Mouse (Mus musculus) telencephalon, adult 2 months (tissue): ENCODE measurements around the gene Ctsll3.

Experiments
- DNase-seq: peaks from one replicate; pipeline ENCODE4 v3.0.0-alpha.2; 2011; ENCODE audit warnings: low read depth, low spot score

Ctsll3 gene

GRCm38 (mm10) chr13:60802749-60803148 lies at the start of gene Ctsll3:
TSS of gene Ctsll3 (minus strand) at chr13:60802849.
- no peak for DNase-seq

- DNase-seq, result no peak
Measured at GRCm38 (mm10) chr13:60848241-60849120, 45.8 kb upstream of the Ctsll3 start.

DNA sequence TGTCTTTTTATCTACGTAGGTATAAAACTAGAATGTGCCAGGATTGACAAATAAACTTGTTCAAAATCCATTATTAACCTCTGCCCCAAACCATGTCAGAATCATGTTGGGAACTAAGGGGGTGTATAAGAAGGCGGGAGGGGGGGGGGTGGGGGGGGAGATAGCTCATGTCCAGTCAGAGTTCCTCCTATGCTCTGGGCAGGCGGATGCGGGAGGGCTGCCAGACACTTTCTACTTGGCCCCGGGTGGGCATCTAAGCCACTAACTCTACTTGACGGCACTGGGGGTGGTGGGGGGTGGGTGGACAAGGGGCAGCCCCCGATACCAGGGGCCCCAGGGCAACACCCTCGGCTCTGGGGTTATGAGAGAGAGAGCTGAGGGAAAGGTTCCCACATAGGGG lies 40.5 kb upstream of the Ctsll3 start:
- no peak for DNase-seq

GRCm38 (mm10) chr13:60842703-60843102 lies 40.1 kb upstream of the Ctsll3 start:
- no peak for DNase-seq

GRCm38 (mm10) chr13:60839353-60839902 lies 36.8 kb upstream of the Ctsll3 start:
- DNase-seq, result no peak

- DNase-seq, result no peak
Measured at GRCm38 (mm10) chr13:60826052-60826451, 23.4 kb upstream of the Ctsll3 start.

DNA sequence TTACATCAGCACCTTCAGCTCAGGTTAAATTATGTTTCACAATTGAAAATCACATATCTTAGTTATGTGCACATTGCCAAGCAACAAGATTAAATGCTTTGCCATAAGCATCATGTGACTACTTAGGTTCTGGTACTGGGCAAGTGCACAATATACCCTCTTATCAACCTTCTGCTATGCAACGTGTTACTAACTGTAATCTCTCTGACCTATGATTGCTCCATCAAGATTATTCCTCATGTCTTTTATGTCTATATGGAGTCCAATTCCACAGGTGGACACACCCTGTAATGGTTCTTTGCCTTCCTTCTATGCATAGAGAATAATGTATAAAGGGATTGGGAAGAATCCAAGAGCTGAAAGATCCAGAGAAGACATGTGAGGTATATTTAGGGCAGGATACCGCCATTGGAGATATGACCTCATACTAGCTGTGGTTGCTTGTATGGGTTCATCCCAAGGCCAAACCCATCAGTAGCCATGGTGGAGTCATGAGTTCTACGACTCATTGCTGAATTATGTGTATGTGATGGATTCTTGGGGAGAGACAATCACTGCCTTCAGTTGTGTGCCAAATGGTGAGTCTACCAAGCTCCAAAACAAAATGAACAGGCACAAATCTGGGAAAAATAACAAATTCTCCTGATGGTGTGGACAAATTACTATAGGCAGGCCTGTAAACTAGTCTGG lies 18.0 kb upstream of the Ctsll3 start:
- no peak for DNase-seq

- DNase-seq, result no peak
Measured at GRCm38 (mm10) chr13:60819469-60819868, 16.8 kb upstream of the Ctsll3 start.

- no peak for DNase-seq
Measured at GRCm38 (mm10) chr13:60813722-60814121, 11.1 kb upstream of the Ctsll3 start.

DNA sequence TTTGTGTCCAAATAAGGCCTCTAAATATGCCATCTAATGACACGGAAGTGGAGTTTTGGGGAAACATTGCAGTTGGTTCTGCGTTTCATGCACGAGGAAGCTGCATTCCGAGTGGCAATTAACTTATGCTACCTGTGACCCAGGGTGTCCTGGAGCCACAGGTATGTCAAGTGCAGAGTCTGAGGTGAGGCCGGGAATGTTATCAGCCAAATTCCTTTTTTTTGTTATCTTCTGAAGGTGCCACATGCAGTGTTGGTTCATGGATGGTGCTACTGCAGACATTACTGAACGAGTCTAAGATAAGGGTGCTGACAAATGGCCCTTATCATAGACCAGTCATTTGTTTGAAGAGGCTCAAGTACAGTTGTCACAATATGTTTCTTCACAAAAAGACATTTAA lies 10.1 kb upstream of the Ctsll3 start:
- no peak for DNase-seq

DNA sequence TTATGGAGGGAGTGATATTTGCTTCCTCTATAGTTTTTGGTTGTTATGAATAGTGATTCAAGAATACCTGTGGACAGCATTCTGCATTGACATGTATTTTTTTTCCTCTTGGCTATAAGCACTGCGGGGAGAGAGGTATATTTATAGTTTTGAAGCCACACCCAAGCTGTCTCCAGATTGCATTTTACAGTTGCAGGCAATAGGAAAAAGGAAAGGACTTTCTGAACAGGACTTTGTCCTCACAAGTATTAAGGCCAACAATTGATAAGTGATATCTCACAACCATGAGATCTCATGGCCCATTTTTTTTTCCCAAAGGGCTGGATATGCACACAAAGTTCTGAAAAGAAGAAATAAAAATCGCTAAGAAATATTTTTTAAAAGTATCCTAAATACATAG lies 7.0 kb upstream of the Ctsll3 start:
- DNase-seq, result no peak

- DNase-seq, result no peak
Measured at GRCm38 (mm10) chr13:60789466-60789865, 13.2 kb downstream of the Ctsll3 start.

GRCm38 (mm10) chr13:60786264-60786663 lies 16.4 kb downstream of the Ctsll3 start, which contains the start of gene BC051665:
TSS of gene BC051665 (minus strand) at chr13:60786364.
- DNase-seq, result no peak

DNA sequence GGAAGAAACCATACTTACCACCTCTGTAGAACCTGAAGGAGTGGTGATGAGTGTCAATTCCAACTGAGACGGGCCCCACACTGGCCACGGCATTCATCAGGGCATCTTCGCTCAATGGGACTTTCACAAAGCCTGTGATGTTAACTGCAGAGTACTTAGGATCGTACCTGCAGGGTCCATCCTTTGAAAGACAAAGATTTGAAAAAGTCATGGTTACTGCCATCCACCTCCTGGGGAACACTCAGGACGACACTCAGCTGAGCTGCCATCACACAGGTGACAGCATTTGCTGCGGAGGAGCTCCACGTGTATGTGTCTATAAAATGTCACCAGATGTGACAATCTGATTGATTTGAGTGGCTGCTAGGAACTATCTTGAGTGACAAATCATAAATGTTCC lies 19.3 kb downstream of the Ctsll3 start:
- no peak for DNase-seq

DNA sequence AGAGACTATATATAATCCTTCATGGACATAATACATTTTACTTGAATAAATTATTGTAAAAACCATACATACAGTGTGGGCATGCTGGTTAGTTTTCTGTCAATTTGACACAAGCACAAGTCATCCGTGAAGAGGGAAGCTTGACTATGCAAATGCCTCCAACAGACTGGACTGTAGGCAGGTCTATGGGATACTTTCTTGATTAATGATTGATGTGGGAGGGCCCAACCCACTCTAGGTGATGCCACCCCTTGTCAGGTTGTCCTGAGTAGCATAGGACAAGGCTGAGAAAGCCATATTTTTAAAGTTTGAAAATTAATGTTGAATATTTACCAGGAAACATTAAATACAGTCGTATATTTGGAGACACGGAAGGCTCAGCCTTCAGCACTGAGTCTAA lies 22.1 kb downstream of the Ctsll3 start:
- DNase-seq, result no peak

DNA sequence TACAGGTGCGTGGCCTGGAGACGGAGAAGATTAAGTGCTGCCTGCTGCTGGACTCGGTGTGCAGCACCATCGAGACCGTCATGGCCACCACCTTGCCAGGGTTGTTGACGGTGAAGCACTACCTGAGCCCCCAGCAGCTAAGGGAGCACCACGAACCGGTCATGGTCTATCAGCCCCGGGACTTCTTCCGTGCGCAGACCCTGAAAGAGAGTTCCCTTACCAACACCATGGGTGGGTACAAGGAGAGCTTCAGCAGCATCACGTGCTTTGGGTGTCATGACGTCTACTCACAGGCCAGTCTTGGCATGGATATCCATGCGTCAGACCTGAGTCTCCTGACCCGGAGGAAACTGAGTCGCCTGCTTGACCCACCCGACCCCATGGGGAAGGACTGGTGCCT lies 41.5 kb downstream of the Ctsll3 start:
- DNase-seq, result no peak

GRCm38 (mm10) chr13:60760392-60760791 lies 42.3 kb downstream of the Ctsll3 start:
- no peak for DNase-seq

DNA sequence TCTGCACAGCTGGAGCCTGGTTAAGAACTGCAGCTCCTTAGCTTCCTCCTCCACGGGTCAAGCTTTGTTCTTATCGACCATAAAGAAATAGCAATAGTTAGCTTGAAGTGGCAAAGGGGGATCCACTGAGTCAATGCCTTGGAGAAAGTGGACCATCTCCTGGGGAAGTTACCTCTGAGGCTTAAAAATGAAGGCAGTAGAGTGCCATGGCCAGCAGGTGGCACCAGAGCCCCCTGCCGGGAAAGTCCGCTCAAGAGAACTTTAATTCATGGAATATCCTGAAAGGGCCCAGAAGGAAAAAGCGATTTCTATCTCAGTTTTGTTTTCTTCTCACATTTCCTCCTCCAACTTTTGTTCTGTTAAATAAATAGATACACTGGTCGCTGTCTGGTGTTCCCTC lies 43.5 kb downstream of the Ctsll3 start:
- DNase-seq, result no peak

- no peak for DNase-seq
Measured at GRCm38 (mm10) chr13:60757292-60757691, 45.4 kb downstream of the Ctsll3 start.

DNA sequence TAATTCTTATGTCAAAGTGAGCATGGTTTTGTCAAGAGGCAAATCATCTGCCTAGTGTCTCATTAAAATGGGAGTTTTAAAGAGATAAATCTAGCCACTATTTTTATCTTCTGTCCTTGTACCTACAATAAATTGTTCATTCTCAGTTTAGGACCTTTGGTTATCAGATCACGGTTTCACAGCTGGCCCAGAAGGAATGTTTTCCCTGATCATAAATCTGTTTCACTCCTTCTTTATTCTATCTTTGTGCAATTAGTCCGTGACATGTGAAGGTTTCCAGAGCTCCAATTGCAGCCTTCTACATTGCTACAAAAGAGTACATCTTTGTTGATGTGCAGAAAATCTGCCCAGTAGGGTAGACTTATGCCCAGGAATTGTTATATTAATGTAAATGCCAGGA lies 47.4 kb downstream of the Ctsll3 start:
- DNase-seq, result no peak

- DNase-seq, result no peak
Measured at GRCm38 (mm10) chr13:60753216-60753615, 49.4 kb downstream of the Ctsll3 start.

GRCm38 (mm10) chr13:60750930-60751329 lies 51.7 kb downstream of the Ctsll3 start:
- no peak for DNase-seq

GRCm38 (mm10) chr13:60748556-60748955 lies 54.1 kb downstream of the Ctsll3 start:
- DNase-seq, result no peak
